Mouse (Mus musculus) heart, adult 11 months (tissue): Measurements from ENCODE around the gene Secisbp2.
"Not testable (repeated sequence)": the region's sequence is repeated elsewhere in the genome, so short reads cannot be mapped to it uniquely, and the experiment has no call there.

ENCODE experiments used
- DNase-seq: peaks from one replicate; pipeline ENCODE4 v3.0.0; 2022

The Secisbp2 gene

GRCm38 (mm10) chr13:51643924-51644828, 7.3 kb upstream of the Secisbp2 start:
- peak; percentile 87 for DNase-seq

GRCm38 (mm10) chr13:51644829-51645789, 6.4 kb upstream of the Secisbp2 start, which contains the start of gene Cks2:
Gene Cks2, plus strand, starts transcription at chr13:51645232.
- DNase-seq: peak; percentile 100

GRCm38 (mm10) chr13:51645872-51646271, 5.6 kb upstream of the Secisbp2 start:
- DNase-seq: no peak

- DNase-seq: peak; percentile 40
These were observed 5.0 kb upstream of the Secisbp2 start for GRCm38 (mm10) chr13:51646362-51647027.

- DNase-seq: no peak
These were observed 3.7 kb upstream of the Secisbp2 start for GRCm38 (mm10) chr13:51647770-51648169.

GRCm38 (mm10) chr13:51648237-51648636, 3.3 kb upstream of the Secisbp2 start:
- no peak for DNase-seq

- DNase-seq: no peak
These were observed 1.8 kb upstream of the Secisbp2 start for GRCm38 (mm10) chr13:51649740-51650139.

- peak; percentile 69 for DNase-seq
These were observed 1.7 kb downstream of the Secisbp2 start for GRCm38 (mm10) chr13:51653159-51653558.

- DNase-seq: peak; percentile 95
These were observed 2.5 kb downstream of the Secisbp2 start for GRCm38 (mm10) chr13:51653961-51654360.

- peak; percentile 74 for DNase-seq
These were observed 5.2 kb downstream of the Secisbp2 start for GRCm38 (mm10) chr13:51656516-51657235.

- DNase-seq: peak; percentile 86
These were observed 6.6 kb downstream of the Secisbp2 start for GRCm38 (mm10) chr13:51658094-51658493.

GRCm38 (mm10) chr13:51659573-51659972, 8.1 kb downstream of the Secisbp2 start:
- peak; percentile 44 for DNase-seq

GRCm38 (mm10) chr13:51663561-51663960, 12.1 kb downstream of the Secisbp2 start:
- no peak for DNase-seq

GRCm38 (mm10) chr13:51668195-51668594, 16.7 kb downstream of the Secisbp2 start:
- DNase-seq: not testable (repeated sequence)

- DNase-seq: no peak
These were observed 25.1 kb downstream of the Secisbp2 start for GRCm38 (mm10) chr13:51676641-51677040.

GRCm38 (mm10) chr13:51677041-51677440, 25.5 kb downstream of the Secisbp2 start:
- DNase-seq: no peak

GRCm38 (mm10) chr13:51677630-51678185, 26.2 kb downstream of the Secisbp2 start:
- DNase-seq: no peak

GRCm38 (mm10) chr13:51678687-51679086, 27.2 kb downstream of the Secisbp2 start:
- DNase-seq: no peak

GRCm38 (mm10) chr13:51679332-51679731, 27.8 kb downstream of the Secisbp2 start:
- DNase-seq: no peak

GRCm38 (mm10) chr13:51681076-51681475, 29.6 kb downstream of the Secisbp2 start:
- DNase-seq: no peak

GRCm38 (mm10) chr13:51681634-51682033, 30.1 kb downstream of the Secisbp2 start:
- no peak for DNase-seq
